Mouse (Mus musculus) heart, postnatal 10 days (tissue): ENCODE results near the gene Pwp2. TPM values are rescaled to one million over a fixed set of nuclear protein-coding genes. Genes with fewer than 3 reads are reported as not detected.
A peak's percentile ranks its signal among the peaks of the same experiment; 100 is the strongest.

Source experiments
- DNase-seq, 2 experiments: peaks; one replicate each; pipeline ENCODE4 v3.0.0; 2021
- intact Hi-C: fragments of 180-260 bp; cut with DNase I; formaldehyde crosslinking; loops from one replicate; pipeline ENCODE4 v1.15.1; 2025
- total RNA-seq, 2 experiments: library from RNA; stranded (reverse); gene quantifications; 2 replicates each; pipeline ENCODE4 v1.2.3; 2021

The Pwp2 gene
- total RNA-seq, 2 experiments from 2014 or later = 9.8 to 10.8 TPM

- intact Hi-C loops = no loop called here
- no peak for DNase-seq
These were observed 13.4 kb downstream of the Pwp2 start for GRCm38 (mm10) chr10:78171581-78171980.

GRCm38 (mm10) chr10:78171057-78171456 lies 13.9 kb downstream of the Pwp2 start:
- intact Hi-C loops = no loop called here
- DNase-seq = no peak

GRCm38 (mm10) chr10:78170445-78170844 lies 14.5 kb downstream of the Pwp2 start:
- intact Hi-C loops = no loop called here
- no peak for DNase-seq

- intact Hi-C loops = loop anchor here (10.0 kb wide), 1 partner anchor 545 kb away; the partner anchor contains the start of gene Ube2g2
- peak; percentile 100 for DNase-seq
These were observed 15.5 kb downstream of the Pwp2 start, which contains the start of gene D10Jhu81e for GRCm38 (mm10) chr10:78169281-78170042. D10Jhu81e (minus strand) TSS chr10:78169782.

GRCm38 (mm10) chr10:78168792-78169191 lies 16.2 kb downstream of the Pwp2 start:
- no peak for DNase-seq
- intact Hi-C loops = loop anchor here (10.0 kb wide), 1 partner anchor 544 kb away; the partner anchor contains the start of gene Ube2g2

GRCm38 (mm10) chr10:78167775-78168174 lies 17.2 kb downstream of the Pwp2 start:
- DNase-seq = no peak
- intact Hi-C loops = loop anchor here (10.0 kb wide), 1 partner anchor 543 kb away; the partner anchor contains the start of gene Ube2g2

- DNase-seq = no peak
- intact Hi-C loops = loop anchor here (10.0 kb wide), 1 partner anchor 543 kb away; the partner anchor contains the start of gene Ube2g2
These were observed 17.6 kb downstream of the Pwp2 start for GRCm38 (mm10) chr10:78167333-78167732.

GRCm38 (mm10) chr10:78165256-78166005 lies 19.5 kb downstream of the Pwp2 start:
- DNase-seq = no peak
- intact Hi-C loops = loop anchor here (10.0 kb wide), 1 partner anchor 541 kb away; the partner anchor contains the start of gene Ube2g2

GRCm38 (mm10) chr10:78164786-78165185 lies 20.2 kb downstream of the Pwp2 start:
- no peak for DNase-seq
- intact Hi-C loops = loop anchor here (10.0 kb wide), 1 partner anchor 540 kb away; the partner anchor contains the start of gene Ube2g2

- DNase-seq = peak; percentile 77 to 86
- intact Hi-C loops = loop anchor here (10.0 kb wide), 1 partner anchor 539 kb away; the partner anchor contains the start of gene Ube2g2
These were observed 21.0 kb downstream of the Pwp2 start for GRCm38 (mm10) chr10:78163923-78164322.

GRCm38 (mm10) chr10:78163241-78163640 lies 21.7 kb downstream of the Pwp2 start:
- intact Hi-C loops = loop anchor here (10.0 kb wide), 1 partner anchor 538 kb away; the partner anchor contains the start of gene Ube2g2
- no peak for DNase-seq

- DNase-seq = no peak
- intact Hi-C loops = loop anchor here (10.0 kb wide), 1 partner anchor 538 kb away; the partner anchor contains the start of gene Ube2g2
These were observed 22.3 kb downstream of the Pwp2 start for GRCm38 (mm10) chr10:78162646-78163045.

- intact Hi-C loops = loop anchor here (10.0 kb wide), 1 partner anchor 536 kb away; the partner anchor contains the start of gene Ube2g2
- no peak for DNase-seq
These were observed 23.9 kb downstream of the Pwp2 start for GRCm38 (mm10) chr10:78161096-78161495.

- DNase-seq = no peak
These were observed 24.4 kb downstream of the Pwp2 start for GRCm38 (mm10) chr10:78160369-78161095.

GRCm38 (mm10) chr10:78159906-78160305 lies 25.0 kb downstream of the Pwp2 start:
- DNase-seq = peak; percentile 91 to 94
- intact Hi-C loops = loop anchor here (1.0 to 10.0 kb wide), 3 partner anchors 91 to 535 kb away; partner anchors contain the start of genes Icosl and Ube2g2

More at GRCm38 (mm10) chr10:78160369-78161095, 24.4 kb downstream of the Pwp2 start:
- intact Hi-C loops = loop anchor here (1.0 to 10.0 kb wide), 3 partner anchors 91 to 536 kb away; partner anchors contain the start of genes Icosl and Ube2g2

GRCm38 (mm10) chr10:78159252-78159878 lies 25.6 kb downstream of the Pwp2 start:
- peak; percentile 57 to 63 for DNase-seq
- intact Hi-C loops = no loop called here

- DNase-seq = no peak
- intact Hi-C loops = no loop called here
These were observed 26.9 kb downstream of the Pwp2 start for GRCm38 (mm10) chr10:78158041-78158440.

GRCm38 (mm10) chr10:78156926-78157325 lies 28.0 kb downstream of the Pwp2 start:
- intact Hi-C loops = no loop called here
- DNase-seq = no peak
